In genomic region chr7:49397441-49398003, GRCm38 (mm10) we compare ENCODE assay signal across 8 mouse cellular contexts.
DNase-seq lines count a peak whose midpoint lies in the region; ATAC-seq and TF ChIP-seq lines count a peak whose summit lies in the region.

No protein-coding gene starts in this region.

- H3K4me3 ChIP-seq in limb, embryonic 15.5 days = no peak overlapping the region
- H3K4me3 ChIP-seq in stomach, embryonic 15.5 days (replicated peaks) = no peak overlapping the region
- no peak overlapping the region for H3K4me3 ChIP-seq in forebrain, postnatal 0 days (ENCODE audit: low read depth, low read length)

- no peaks in the 10 kb centered on the region for H3K27me3 ChIP-seq in limb, embryonic 15.5 days
- no peaks in the 10 kb centered on the region for H3K27me3 ChIP-seq in stomach, embryonic 15.5 days (replicated peaks)
- no peaks in the 10 kb centered on the region for H3K27me3 ChIP-seq in forebrain, postnatal 0 days (ENCODE audit: insufficient read depth, low read length)

- 0 out of 2 replicates have a peak, but pooled peaks have one; percentile 11 for ATAC-seq in limb, embryonic 15.5 days (ENCODE audit: insufficient number of reproducible peaks, low FRiP score, low TSS enrichment, low read depth)
- ATAC-seq in stomach, embryonic 15.5 days (ENCODE audit: insufficient read depth, low FRiP score, low read depth) = no peak
- ATAC-seq in forebrain, postnatal 0 days = no peak

- WGBS in limb, embryonic 15.5 days = 49% methylated on average over 17 of the region's 17 CpGs
- WGBS in stomach, embryonic 15.5 days = 64% methylated on average over 17 of the region's 17 CpGs
- WGBS in forebrain, postnatal 0 days = 79% methylated on average over 17 of the region's 17 CpGs

- no peak overlapping the region for H3K4me2 ChIP-seq in limb, embryonic 15.5 days
- no peak overlapping the region for H3K4me2 ChIP-seq in stomach, embryonic 15.5 days
- H3K4me2 ChIP-seq in forebrain, postnatal 0 days (ENCODE audit: low read depth) = no peak overlapping the region

- peak; percentile 53 for DNase-seq in cerebellum, adult 9-10 months
- DNase-seq in cerebellum, adult 8-10 months = no peak
- peak; percentile 8 to 21 for DNase-seq in spleen, postnatal 36 days (ENCODE audit: low spot score in 2 of 2)
- no peak for DNase-seq in spleen, postnatal 10 days (ENCODE audit: low spot score in 2 of 2)
- no peak for DNase-seq in urinary bladder, postnatal 4 days (ENCODE audit: low spot score in 2 of 2)
- no peak for DNase-seq in forebrain, postnatal 0 days

- peaks cover 52% of the 10 kb centered on the region for H3K4me1 ChIP-seq in limb, embryonic 15.5 days
- H3K4me1 ChIP-seq in stomach, embryonic 15.5 days = peaks cover 10% of the 10 kb centered on the region
- H3K4me1 ChIP-seq in forebrain, postnatal 0 days (ENCODE audit: insufficient read depth) = peaks cover 9% of the 10 kb centered on the region; the same call in 1 of the 2 replicates

- H3K9ac ChIP-seq in limb, embryonic 15.5 days = no peak overlapping the region
- no peak overlapping the region for H3K9ac ChIP-seq in stomach, embryonic 15.5 days
- no peak overlapping the region for H3K9ac ChIP-seq in forebrain, postnatal 0 days

- H3K36me3 ChIP-seq in limb, embryonic 15.5 days = no peaks in the 10 kb centered on the region
- no peaks in the 10 kb centered on the region for H3K36me3 ChIP-seq in stomach, embryonic 15.5 days
- H3K36me3 ChIP-seq in forebrain, postnatal 0 days (ENCODE audit: insufficient read depth) = no peaks in the 10 kb centered on the region; the same call in 1 of the 2 replicates

- peak overlapping the region; percentile 67 for H3K27ac ChIP-seq in limb, embryonic 15.5 days
- H3K27ac ChIP-seq in stomach, embryonic 15.5 days = peak overlapping the region; percentile 44; the same call in 1 of the 2 replicates
- no peak overlapping the region for H3K27ac ChIP-seq in forebrain, postnatal 0 days (ENCODE audit: low read depth, low read length)

- TF ChIP-seq CTCF in forebrain, postnatal 0 days (IDR thresholded peaks at IDR 0.05; ENCODE audit: low read depth) = no peak

- H3K9me3 ChIP-seq in limb, embryonic 15.5 days = no peaks in the 10 kb centered on the region
- no peaks in the 10 kb centered on the region for H3K9me3 ChIP-seq in stomach, embryonic 15.5 days
- no peaks in the 10 kb centered on the region for H3K9me3 ChIP-seq in forebrain, postnatal 0 days (ENCODE audit: low read length)

Comparison
In these comparisons a context has a peak if more than half of its experiments do, and no peak if none do; other contexts are left out.
1. DNase-seq: peak in cerebellum, adult 9-10 months (single experiment) and spleen, postnatal 36 days (2 of 2); none in cerebellum, adult 8-10 months (single experiment), spleen, postnatal 10 days (0 of 2), urinary bladder, postnatal 4 days (0 of 2) and forebrain, postnatal 0 days (single experiment).